Mouse (Mus musculus) thymus, postnatal 14 days (tissue): ENCODE data around the gene Gas2l2.

Experiments used
- DNase-seq: peaks from one replicate; pipeline ENCODE4 v3.0.0; 2021

The Gas2l2 gene

DNA sequence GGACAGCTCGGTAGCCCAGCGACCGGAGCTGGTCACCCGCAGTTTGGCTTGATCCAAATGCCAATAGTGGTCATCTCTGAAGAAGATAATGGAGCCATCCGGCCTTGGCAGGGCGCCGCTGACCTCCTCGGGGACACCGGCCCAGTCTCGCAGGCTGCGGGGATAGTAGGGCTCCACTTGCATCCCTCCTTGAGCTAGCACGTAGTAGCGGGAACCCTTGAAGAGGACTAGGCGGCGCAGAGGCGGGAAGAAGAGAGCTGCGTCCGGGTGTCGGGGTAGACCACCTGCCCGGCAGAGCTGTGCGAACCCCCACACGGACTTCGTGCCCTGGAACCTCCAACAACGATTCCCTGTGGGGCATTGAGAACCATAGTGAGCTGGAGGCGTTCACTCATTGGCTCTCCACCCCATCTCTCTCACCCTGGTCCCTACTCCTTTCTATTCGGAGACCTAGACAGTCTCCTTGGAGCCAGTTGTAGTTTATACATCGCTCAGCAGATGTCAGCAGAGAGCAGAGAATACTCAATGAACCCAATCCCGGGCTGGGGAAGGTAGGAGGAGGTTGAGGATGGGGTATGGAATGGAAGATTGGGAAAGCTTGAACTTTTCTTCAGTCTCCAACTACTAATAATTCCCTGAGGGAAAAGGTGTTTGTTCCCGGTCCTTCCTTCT is 13.5 kb upstream of the Gas2l2 start:
- DNase-seq, result peak; percentile 65

DNA sequence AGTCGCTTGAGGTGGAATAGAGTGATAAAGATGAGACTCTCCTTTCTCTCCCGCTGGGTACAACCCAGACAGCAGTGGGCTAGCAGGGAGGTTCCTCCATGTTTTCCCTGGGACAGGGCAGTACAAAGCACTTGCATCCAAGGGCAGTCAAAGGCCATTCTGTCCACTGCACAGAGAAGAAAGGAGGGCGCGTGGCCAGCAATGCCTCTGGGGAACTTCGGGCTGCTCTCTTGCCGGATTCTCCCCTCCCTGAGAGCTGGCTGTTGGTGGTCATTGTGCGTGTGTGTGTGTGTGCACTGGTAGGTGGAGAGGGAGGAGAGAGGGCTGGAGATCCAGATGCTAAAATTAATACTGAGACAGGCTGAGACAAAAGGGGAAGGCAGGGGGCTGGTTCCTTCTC is 12.0 kb upstream of the Gas2l2 start:
- no peak for DNase-seq

DNA sequence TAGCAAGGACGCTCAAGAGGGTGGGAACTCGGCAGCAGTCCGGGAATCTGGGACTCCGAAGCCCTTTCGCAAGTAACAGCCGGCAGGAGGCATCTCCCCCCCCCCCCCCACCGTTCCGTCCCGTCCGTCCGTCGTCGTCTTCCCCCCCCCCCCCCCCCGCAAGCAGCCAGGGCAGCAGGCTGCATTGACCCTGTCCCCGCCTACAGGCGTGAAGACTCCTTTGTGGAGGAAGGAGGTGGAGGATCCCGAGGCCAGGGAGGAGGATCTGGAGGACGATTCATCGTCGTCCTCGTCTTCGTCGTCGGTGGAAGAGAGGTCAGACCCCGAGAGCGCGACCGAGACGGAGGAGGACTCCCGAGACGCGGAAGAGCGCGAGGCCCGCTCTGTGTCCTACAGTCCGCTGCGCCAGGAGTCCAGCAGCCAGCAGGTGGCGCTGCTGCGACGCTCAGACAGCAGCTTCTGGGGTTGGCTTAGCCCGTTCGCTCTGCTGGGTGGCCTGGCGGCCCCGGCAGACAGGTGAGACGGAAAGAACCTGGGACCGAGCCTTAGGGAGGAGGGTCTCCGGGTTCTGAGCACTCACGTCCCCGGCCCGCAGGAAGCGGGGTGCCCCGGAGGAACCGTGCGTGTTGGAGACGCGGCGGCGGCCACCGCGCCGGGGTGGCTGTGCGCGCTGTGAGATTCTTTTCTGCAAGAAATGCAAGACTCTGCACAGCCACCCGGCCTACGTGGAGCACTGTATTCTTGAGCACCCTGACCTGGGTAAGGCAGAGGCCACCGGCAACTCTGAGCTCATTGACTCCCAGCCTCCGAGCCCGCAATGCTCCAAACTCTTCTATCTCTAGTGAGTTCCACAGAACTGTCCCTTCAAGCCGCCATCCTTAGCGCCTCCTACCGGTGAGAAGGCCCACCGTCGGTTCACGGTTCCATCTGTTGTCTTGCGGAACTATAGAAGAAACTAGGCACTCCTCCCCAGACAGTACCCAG is 11.1 kb upstream of the Gas2l2 start:
- DNase-seq, result peak; percentile 90

GRCm38 (mm10) chr11:83439426-83440060 is 10.3 kb upstream of the Gas2l2 start:
- no peak for DNase-seq

DNA sequence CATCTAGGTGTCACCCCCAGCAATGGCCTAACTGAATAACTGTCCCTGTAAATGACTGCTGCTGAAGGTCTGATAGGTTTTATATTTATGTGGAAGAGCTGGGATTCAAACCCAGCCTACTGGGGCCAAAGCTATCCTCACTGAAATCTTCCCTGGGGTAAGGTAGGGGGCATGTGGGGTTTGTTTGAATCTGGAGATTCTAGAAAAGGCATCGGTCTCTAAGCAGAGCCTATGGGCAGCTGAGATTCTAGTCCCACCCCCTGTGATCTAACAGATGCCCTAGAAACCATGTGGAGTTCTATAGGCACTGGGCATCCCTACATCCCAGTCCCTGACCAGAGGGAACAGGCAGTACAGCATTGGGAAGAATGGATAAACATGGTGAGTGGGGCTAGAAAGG is 8.1 kb upstream of the Gas2l2 start, which contains the start of gene 1700020L24Rik:
Gene 1700020L24Rik (plus strand): TSS at position 301 of the 400 bp plus-strand sequence.
- no peak for DNase-seq

DNA sequence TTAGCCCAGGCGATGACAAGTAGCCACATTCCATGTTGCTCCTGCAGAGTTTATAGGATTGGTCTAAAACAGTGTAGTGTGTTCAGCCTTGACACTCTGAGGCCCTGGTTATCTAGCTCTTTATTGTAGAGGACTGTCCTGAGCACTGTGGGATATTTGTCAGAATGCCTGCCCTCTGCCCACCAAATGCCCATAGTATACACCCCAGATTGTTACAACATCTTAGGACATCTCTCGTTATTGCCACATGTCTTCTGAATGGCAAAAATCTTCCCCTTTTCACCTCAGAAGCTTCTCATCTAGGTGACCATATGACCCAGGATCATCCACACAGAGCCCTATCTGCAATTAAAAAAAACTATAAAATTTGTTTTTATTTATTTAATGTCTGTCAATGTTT is 3.3 kb upstream of the Gas2l2 start:
- DNase-seq, result no peak

DNA sequence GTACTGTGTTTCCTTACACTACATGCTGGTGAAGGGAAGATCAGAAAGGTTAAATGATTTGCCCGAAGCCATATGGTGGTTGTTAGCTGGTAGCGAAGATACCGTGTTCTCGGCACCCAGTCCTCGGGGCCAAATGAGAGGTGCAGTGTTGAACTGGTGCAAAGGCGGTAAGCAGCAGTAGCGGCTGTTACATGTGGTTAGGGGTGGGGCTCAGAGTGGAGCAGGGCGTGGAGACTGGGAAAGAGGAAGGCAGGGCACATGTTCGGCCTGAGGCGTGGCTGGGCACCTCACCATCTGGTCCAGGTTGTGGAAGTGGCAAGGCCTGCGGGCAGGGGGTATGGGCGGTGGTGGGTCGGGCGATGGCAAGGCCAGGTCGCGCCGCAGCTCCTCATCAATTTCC is 2.3 kb downstream of the Gas2l2 start:
- peak; percentile 20 for DNase-seq

- peak; percentile 73 for DNase-seq
Measured at GRCm38 (mm10) chr11:83424681-83425080, 4.6 kb downstream of the Gas2l2 start.

- DNase-seq, result peak; percentile 69
Measured at GRCm38 (mm10) chr11:83421305-83421704, 8.0 kb downstream of the Gas2l2 start.

GRCm38 (mm10) chr11:83420338-83420737 is 8.9 kb downstream of the Gas2l2 start:
- DNase-seq, result peak; percentile 18

DNA sequence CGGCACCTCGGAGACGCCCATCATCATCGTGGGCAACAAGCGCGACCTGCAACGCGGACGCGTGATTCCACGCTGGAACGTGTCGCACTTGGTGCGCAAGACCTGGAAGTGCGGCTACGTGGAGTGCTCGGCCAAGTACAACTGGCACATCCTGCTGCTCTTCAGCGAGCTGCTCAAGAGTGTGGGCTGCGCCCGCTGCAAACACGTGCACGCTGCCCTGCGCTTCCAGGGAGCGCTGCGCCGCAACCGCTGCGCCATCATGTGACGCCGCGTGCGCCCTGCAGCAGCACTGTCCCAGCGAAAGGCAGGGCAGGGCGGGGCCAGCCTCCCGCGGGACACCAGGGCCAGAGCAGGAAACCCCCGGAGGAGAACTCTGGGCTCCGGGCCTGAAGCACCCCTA is 10.7 kb downstream of the Gas2l2 start:
- no peak for DNase-seq

GRCm38 (mm10) chr11:83417708-83418107 is 11.5 kb downstream of the Gas2l2 start:
- no peak for DNase-seq

DNA sequence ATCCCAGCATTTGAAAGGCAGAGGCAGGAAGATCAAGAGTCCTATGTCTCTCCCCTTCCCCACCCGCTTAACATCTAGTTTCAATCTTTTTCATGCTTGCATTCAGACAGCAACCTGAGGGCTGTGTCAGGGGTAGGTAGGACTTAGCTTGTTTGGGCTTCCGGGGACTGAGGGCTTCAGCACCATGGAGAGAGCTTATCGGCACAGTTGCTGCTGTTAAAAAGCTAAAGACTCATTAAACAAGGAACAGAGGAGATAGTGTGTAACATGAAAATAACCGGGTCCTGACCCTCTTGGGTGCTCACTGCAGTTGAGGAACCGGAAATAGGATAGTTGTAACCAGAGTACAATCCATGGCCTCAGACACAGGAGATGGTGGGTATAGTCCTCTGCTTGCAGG is 12.2 kb downstream of the Gas2l2 start:
- peak; percentile 77 for DNase-seq

GRCm38 (mm10) chr11:83410510-83410909 is 18.7 kb downstream of the Gas2l2 start:
- DNase-seq, result no peak

DNA sequence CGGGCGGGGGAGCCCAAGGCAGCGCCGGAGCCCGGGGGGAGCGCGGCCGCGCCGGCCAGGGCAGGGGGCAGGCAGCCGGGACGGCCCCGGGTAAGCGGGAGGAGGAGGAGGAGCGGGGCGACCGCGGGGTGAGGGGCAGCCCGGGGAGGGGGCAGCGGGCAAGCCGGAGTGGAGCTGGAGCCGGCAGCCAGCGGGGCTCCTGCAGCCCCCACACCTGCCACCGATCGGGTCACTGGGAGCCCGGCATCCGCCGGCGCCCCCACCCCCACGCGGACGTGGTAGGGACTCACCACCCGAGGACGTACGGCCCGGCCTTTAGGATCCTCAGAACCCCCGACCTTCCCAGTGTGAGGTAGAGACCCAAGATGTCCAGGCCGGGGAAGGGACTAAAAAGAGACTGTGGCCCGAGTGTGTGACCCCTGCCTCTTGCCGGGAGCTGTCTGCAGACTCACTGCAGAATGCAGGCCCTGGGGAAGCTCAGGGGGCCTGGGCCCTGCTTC is 19.4 kb downstream of the Gas2l2 start:
- DNase-seq, result peak; percentile 12

GRCm38 (mm10) chr11:83409087-83409754 is 20.0 kb downstream of the Gas2l2 start, which contains the start of gene Rasl10b:
Gene Rasl10b (plus strand): TSS chr11:83409137.
- DNase-seq, result peak; percentile 7

- no peak for DNase-seq
Measured at GRCm38 (mm10) chr11:83408242-83408641, 21.0 kb downstream of the Gas2l2 start.

DNA sequence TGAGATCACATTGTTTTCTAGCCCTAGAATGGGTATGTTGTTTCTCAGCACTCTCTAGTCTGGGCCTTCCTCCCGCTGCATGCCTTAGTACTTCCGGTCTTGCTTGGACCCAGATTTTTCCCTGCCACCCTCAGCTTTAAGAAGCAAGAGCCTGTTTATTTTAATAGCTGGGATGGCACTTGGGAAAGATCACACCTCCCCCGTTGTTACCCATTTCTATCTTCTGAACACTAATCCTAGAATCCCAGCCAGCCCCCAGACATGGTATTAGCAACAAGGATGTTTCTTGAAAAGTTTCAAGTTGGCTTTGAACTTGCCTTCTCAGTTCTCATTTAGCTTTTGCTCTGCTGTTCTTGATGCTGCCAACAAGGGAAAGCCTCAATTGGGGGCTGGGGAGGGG is 22.9 kb downstream of the Gas2l2 start:
- DNase-seq, result no peak

DNA sequence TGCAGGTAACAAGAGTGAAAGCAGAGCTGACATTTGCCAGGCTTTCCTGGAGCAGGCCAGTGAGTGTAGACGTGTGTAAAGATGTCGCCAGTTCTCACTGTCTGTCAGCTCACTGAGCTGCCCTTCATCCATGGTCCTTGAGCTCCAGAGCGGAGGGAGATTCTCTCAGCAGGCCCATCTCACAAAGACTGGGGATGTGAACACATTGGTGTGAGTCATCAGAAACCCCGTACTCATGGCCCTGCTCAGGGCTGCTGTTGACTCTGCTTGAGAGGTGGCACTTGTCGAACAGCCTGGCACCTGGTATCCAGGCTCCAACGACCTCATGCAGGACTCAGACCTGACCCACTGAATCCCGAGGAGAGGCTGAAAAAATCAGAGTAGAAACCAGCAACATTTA is 25.5 kb downstream of the Gas2l2 start:
- no peak for DNase-seq

GRCm38 (mm10) chr11:83398724-83399123 is 30.5 kb downstream of the Gas2l2 start:
- no peak for DNase-seq

DNA sequence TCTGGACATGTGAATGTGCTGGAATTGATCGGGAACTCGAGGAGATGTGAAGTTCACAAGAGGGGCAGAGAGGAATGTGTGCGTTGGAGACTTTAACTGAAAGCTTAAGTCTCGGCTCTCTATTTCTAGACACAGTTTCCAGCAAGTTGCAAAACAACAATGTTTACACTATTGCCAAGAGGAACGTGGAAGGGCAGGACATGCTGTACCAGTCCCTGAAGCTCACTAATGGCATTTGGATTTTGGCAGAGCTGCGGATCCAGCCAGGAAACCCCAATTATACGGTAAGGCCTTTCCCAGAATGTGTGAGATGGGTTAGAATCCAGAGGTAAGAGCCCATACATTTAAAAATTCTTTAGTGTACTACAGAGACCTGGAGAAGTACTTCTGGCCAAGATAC is 31.6 kb downstream of the Gas2l2 start:
- no peak for DNase-seq

DNA sequence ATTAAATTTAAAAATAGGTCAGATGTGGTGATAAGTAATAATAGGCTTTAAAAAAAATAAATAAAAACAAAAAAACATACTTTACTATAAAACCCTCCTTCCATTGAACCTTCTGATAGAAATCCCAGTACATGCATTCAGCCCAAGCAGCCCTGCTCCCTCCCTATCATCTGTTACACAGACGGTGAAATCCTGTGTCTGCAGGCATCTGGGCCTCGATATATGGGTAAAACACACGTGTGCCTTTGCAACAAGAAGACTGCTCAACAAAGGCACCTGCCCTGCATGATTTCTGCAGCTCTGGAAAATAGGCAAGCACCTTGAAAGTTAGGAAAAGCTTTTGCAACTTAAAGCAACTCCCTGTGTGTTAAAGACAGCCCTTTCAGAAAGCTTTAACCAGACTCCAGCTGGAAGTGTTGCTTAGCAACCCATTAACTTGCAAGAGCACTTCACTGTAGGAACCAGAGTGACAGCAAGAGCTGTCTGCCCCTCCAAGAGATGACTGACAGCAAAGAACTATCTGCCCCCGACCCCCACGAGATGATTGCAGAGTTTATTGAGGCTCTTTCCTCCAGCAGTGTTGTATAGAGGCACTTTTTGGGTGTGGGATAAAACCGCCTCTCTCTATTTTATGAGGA is 34.3 kb downstream of the Gas2l2 start:
- DNase-seq, result no peak
